Mouse (Mus musculus): ENCODE measurements around the gene E030018B13Rik.

The E030018B13Rik gene

GRCm38 (mm10) chr7:63957872-63958640, 41.4 kb downstream of the E030018B13Rik start:
- DNase-seq (ENCODE audit: extremely low read depth, insufficient read length, low spot score) = no peak

- no peak for DNase-seq (ENCODE audit: extremely low read depth, insufficient read length, low spot score)
These were observed 47.0 kb downstream of the E030018B13Rik start for GRCm38 (mm10) chr7:63963632-63964031.

GRCm38 (mm10) chr7:63964121-63964520, 47.5 kb downstream of the E030018B13Rik start:
- DNase-seq (ENCODE audit: extremely low read depth, insufficient read length, low spot score) = no peak

- DNase-seq (ENCODE audit: extremely low read depth, insufficient read length, low spot score) = peak; percentile 72
These were observed 48.5 kb downstream of the E030018B13Rik start for GRCm38 (mm10) chr7:63965135-63965534.

GRCm38 (mm10) chr7:63965635-63966418, 49.2 kb downstream of the E030018B13Rik start:
- DNase-seq (ENCODE audit: extremely low read depth, insufficient read length, low spot score) = no peak

GRCm38 (mm10) chr7:63969941-63970340, 53.3 kb downstream of the E030018B13Rik start:
- DNase-seq (ENCODE audit: extremely low read depth, insufficient read length, low spot score) = no peak

All from 3134 (cell line).